Mouse (Mus musculus): Measurements from ENCODE around the gene Nmnat3.

- TF ChIP-seq CTCF (IDR thresholded peaks at IDR 0.05; ENCODE audit: low read depth) (peak; percentile 95), EP300 (IDR thresholded peaks at IDR 0.05; ENCODE audit: low read depth) (no peak)
These were observed 121.9 kb downstream of the Nmnat3 start for GRCm38 (mm10) chr9:98409137-98409536.

Measured in liver, postnatal 0 days (tissue).